Mouse (Mus musculus) neural tube, embryonic 15.5 days (tissue): ENCODE data around the gene Gm49378. TPM values are rescaled to one million over a fixed set of nuclear protein-coding genes. Genes with fewer than 3 reads are reported as not detected.

ENCODE experiments used
- ATAC-seq: fragments of 200-750 bp; cut with Nextera tagmentation; 2 replicates; pipeline ENCODE4 v1.8.0; 2017; ENCODE audit warnings: mild to moderate bottlenecking, moderate TSS enrichment, moderate library complexity; ENCODE audit not compliant: low FRiP score
- H3K27ac ChIP-seq: fragments of 300-500 bp; sonication (generic); replicated peaks from 2 replicates; pipeline ENCODE4 v1.5.1; 2015; ENCODE audit warnings: mild to moderate bottlenecking, inconsistent platforms
- H3K27me3 ChIP-seq: fragments of 300-500 bp; sonication (generic); replicated peaks from 2 replicates; pipeline ENCODE4 v1.6.1; 2015; ENCODE audit warnings: inconsistent platforms
- H3K36me3 ChIP-seq: fragments of 300-500 bp; sonication (generic); 2 replicates; pipeline ENCODE4 v1.6.1; 2015; ENCODE audit warnings: inconsistent platforms
- H3K4me1 ChIP-seq: fragments of 300-500 bp; sonication (generic); 2 replicates; pipeline ENCODE4 v1.6.1; 2015; ENCODE audit warnings: inconsistent platforms
- H3K4me2 ChIP-seq: fragments of 300-500 bp; sonication (generic); 2 replicates; pipeline ENCODE4 v1.6.1; 2015; ENCODE audit warnings: inconsistent platforms, mild to moderate bottlenecking, moderate library complexity
- H3K4me3 ChIP-seq: fragments of 300-500 bp; sonication (generic); replicated peaks from 2 replicates; pipeline ENCODE4 v1.5.1; 2015; ENCODE audit warnings: mild to moderate bottlenecking, inconsistent platforms
- H3K9ac ChIP-seq: fragments of 300-500 bp; sonication (generic); replicated peaks from 2 replicates; pipeline ENCODE4 v1.6.1; 2015; ENCODE audit warnings: mild to moderate bottlenecking, inconsistent platforms
- H3K9me3 ChIP-seq: fragments of 300-500 bp; sonication (generic); replicated peaks from 2 replicates; pipeline ENCODE4 v1.6.1; 2016; ENCODE audit warnings: inconsistent platforms
- WGBS: fragments of 180-500 bp; shearing (Covaris S2); methylation state at CpG from one replicate; pipeline ENCODE4 v1.1.7; 2015; ENCODE audit warnings: mixed read lengths; 5-methylcytosine and 5-hydroxymethylcytosine counted together
- polyA plus RNA-seq: library from polyadenylated mRNA; unstranded; fragments of >200 nt; fragmentation: Nextera tagmentation; extraction: Ambion mirVana; gene quantifications from 2 replicates; pipeline ENCODE4 v1.2.1, GENCODE M21; 2015

The Gm49378 gene
- polyA plus RNA-seq = 0.77 and 1.7 TPM in 2 replicates

DNA sequence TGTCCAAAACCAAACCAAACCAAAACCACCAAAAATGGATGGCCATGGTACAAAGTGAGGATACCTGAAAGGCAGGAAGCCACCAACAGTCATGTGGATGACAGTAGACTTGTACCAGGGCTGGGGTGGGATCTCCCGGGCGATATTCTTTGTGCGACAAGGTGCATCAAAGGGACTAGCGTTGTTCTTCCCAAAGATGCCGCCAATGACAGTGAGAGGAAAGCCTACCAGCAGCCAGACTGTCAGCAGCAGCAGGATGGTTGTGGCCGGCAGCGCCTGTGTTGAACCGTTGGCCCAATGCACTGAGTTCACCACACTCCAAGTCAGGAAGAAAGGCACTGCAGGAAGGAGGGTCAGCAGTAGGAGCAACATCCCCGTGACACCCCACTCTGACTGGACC lies at the start of gene Gm49378:
Gm49378 (minus strand) TSS at position 101 of the 400 bp plus-strand sequence.
- Histone ChIP-seq H3K27me3 (no peaks in the 10 kb centered on the region), H3K4me3 (no peak within 1 kb of the TSS), H3K9me3 (no peaks in the 10 kb centered on the region), H3K4me2 (no peak within 1 kb of the TSS), H3K36me3 (peaks cover 55% of the 10 kb centered on the region), H3K4me1 (peaks cover 45% of the 10 kb centered on the region), H3K27ac (no peak within 1 kb of the TSS), H3K9ac (no peak within 1 kb of the TSS)
- ATAC-seq = no peak
- WGBS = 94% methylated on average over 9 of the region's 9 CpGs

DNA sequence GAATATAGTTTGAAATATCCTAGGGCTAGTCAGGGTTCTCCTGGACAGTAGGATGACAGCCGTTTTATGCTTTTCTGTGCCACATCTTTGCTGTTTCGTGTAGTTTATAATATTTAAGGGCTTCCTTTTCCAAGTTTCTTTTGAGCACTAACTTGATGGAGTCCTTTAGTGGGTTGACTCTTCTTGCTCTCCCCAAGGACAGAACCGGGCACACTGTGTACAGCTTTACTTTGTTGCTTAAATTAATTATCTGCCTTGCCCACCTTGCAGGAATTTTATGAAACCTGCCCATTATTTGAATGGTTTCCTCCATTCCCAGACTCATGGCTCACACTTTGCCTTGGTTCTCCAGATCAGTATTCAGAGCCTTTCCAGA lies 44.4 kb upstream of the Gm49378 start:
- Histone ChIP-seq H3K27ac (peak overlapping the region; percentile 82), H3K9ac (peak overlapping the region; percentile 66; the same call in 1 of the 2 replicates), H3K27me3 (no peaks in the 10 kb centered on the region), H3K4me3 (peak overlapping the region; percentile 73), H3K4me1 (peaks cover 15% of the 10 kb centered on the region), H3K36me3 (peaks cover 31% of the 10 kb centered on the region), H3K9me3 (no peaks in the 10 kb centered on the region), H3K4me2 (peak overlapping the region; percentile 94)
- peak; percentile 31 for ATAC-seq
- WGBS = 10% methylated on average over 3 of the region's 3 CpGs

DNA sequence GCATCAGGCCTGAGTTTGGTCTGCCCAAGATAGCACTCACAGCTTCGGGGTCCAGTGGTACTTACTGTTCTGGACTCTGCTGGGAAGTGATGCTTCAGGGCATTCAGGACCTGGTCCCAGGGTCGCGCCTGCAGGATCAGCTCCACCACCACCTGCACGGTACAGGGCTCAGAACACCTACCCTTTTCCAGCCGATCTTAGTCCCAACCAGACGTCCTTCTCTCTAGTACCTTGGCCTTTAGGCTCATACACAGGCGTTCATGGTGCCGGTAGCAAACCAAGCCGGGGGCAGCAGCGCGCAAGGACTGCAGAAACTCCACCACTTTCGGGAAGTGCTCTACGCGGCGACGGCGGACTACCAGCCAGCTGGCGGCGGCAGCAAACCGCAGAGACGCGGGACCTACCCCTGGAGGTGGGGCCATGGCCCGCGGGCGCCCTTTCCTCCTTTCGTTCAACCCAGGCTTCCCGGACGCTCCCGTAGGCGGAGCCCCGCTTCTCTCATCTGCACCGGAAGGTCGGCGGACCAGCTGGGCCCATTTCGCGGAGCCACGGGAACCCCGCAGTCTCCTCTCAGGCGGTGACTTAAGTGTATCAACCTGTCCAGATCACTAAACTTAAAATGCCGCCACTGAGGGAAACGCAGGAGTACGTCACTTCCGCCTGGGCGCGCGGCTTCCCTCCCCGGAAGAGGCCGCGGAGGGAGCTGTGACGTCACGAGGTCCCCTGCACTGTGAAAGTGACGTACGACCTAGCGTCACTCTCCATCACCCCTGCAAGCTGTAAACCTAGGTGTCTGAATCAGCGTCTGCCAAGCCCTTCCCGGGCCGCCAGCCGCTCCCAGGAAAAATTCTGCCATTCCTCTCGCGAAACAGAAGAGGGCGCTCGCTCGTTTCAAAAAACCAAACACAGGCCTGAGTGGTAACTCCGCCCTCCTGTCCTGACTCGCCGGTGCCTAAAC lies 43.7 kb upstream of the Gm49378 start, which contains the start of gene Tinf2:
Tinf2 (minus strand) TSS at position 661 of the 958 bp plus-strand sequence.
- H3K27ac ChIP-seq = peak within 1 kb of the TSS; percentile 82
- ATAC-seq = peak; percentile 99
- H3K9ac ChIP-seq = peak within 1 kb of the TSS; percentile 66
- H3K9me3 ChIP-seq = no peaks in the 10 kb centered on the region
- H3K36me3 ChIP-seq = peaks cover 37% of the 10 kb centered on the region
- peak within 1 kb of the TSS; percentile 73 for H3K4me3 ChIP-seq
- H3K27me3 ChIP-seq = no peaks in the 10 kb centered on the region
- H3K4me1 ChIP-seq = peaks cover 15% of the 10 kb centered on the region
- WGBS = under 1% methylated on average over 66 of the region's 66 CpGs
- H3K4me2 ChIP-seq = peak within 1 kb of the TSS; percentile 94

DNA sequence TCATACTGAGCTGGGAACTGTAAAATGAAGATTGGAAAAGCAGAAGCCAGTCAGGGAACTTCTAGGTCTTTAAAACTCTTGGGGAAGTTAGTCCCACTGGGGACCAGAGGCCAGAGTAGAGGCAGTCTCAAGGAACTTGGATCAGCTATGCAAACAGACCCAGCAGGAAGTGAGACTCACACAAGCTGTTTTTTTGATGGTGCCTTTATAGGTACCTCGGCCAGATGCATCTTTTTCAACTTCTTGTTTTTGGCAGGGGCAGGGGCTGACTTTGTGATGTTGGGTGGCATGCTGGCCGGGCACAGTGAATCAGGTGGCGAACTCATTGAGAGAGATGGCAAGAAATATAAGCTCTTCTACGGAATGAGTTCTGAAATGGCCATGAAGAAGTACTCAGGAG lies 39.9 kb upstream of the Gm49378 start:
- H3K4me1 ChIP-seq = peaks cover 19% of the 10 kb centered on the region

DNA sequence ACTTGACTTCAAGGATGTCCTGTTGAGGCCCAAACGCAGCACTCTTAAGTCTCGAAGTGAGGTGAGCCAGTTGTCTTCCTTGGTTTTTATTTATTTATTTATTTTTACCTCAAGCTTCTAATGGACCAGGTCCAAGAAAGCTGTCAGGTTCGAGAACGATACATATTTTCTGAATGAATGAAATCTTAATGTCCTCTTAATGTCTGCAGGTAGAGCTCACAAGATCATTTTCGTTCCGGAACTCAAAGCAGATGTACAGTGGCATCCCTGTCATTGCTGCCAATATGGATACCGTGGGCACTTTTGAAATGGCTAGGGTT lies 35.0 kb upstream of the Gm49378 start:
- no peak for ATAC-seq

More for the DNA sequence above, 39.9 kb upstream of the Gm49378 start:
- H3K4me2 ChIP-seq = no peak overlapping the region
- H3K4me3 ChIP-seq = no peak overlapping the region
- H3K9ac ChIP-seq = no peak overlapping the region
- no peak overlapping the region for H3K27ac ChIP-seq
- 91% methylated on average over 4 of the region's 4 CpGs for WGBS
- peaks cover 44% of the 10 kb centered on the region for H3K36me3 ChIP-seq
- H3K9me3 ChIP-seq = no peaks in the 10 kb centered on the region
- H3K27me3 ChIP-seq = no peaks in the 10 kb centered on the region
- ATAC-seq = no peak

DNA sequence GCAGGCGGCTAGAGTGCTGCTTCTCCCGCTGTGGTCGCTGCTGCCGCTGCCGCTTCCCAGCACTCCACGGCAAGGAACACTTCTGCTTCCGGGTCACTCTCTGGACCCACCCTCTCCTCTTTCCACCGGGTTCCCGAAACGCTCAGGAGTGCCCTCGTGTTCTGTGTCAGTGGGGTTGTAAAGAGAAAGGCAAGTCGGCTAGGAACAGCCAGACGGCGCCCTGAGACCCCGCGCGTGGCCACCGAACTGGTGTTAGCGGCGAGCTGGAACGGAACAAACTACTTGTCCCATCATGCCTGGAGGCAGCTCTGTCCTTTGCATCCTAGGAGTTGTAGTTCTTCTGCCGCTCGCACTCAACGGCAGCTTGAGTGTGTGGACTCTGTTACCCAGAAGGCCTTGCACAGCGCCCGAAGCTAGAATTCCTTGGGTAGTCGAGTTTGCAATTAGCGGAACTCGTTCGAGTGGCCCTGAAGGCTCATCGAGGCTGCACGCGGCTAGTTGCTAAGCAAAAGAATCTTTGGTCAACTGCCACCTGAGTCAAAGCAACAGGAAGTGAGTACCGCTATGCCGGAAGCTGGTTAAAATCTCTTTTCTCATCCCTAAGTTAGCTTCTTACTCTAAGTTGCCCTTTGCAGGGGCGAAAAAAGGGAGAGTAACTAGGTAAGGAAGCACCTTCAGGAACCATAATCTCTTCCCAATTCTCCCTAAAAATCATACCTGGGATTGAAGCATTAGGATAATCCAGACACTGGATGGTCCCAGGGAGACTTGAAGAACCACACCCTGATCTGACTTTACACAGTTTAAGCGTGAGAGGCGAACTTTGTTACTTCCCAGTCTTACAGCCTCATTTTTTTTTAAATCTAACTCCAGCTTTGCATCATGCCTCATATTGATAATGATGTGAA lies 34.4 kb upstream of the Gm49378 start, which contains the start of the genes Gmpr2 and Nedd8:
Gmpr2 (plus strand) TSS at position 109 of the 908 bp plus-strand sequence.
Nedd8 (minus strand) TSS at position 292 of the 908 bp plus-strand sequence.
- under 1% methylated on average over 38 of the region's 38 CpGs for WGBS
- peak within 1 kb of the TSS; percentile 91 for H3K4me2 ChIP-seq

More for the DNA sequence above, 35.0 kb upstream of the Gm49378 start:
- peaks cover 25% of the 10 kb centered on the region for H3K36me3 ChIP-seq
- no peaks in the 10 kb centered on the region for H3K9me3 ChIP-seq
- peak overlapping the region; percentile 94; the same call in 1 of the 2 replicates for H3K27ac ChIP-seq
- H3K9ac ChIP-seq = peak overlapping the region; percentile 58
- H3K27me3 ChIP-seq = no peaks in the 10 kb centered on the region
- WGBS = 83% methylated on average over 7 of the region's 7 CpGs
- H3K4me3 ChIP-seq = peak overlapping the region; percentile 92
- H3K4me1 ChIP-seq = peaks cover 27% of the 10 kb centered on the region
- H3K4me2 ChIP-seq = peak overlapping the region; percentile 91

DNA sequence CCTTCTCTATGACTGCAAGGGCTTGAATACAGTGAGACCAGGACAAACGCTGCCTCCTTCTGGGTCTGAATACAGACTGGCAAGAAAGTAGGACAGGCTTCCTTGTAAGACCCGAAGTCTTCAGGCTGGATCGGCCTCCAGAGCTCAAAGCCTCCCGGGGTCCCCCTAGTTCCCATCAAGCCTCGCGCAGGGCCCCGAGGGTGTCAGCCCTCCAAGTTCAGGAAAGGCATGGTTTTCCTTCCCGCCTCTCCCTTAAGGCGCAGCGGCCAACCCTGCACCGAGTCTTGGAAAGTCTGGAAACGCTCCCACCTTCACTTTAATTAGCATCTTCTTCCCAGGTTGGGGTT lies 33.8 kb upstream of the Gm49378 start:
- Histone ChIP-seq H3K27ac (peak overlapping the region; percentile 94), H3K36me3 (peaks cover 16% of the 10 kb centered on the region), H3K9me3 (no peaks in the 10 kb centered on the region), H3K4me1 (peaks cover 27% of the 10 kb centered on the region), H3K4me2 (peak overlapping the region; percentile 91), H3K27me3 (no peaks in the 10 kb centered on the region), H3K9ac (peak overlapping the region; percentile 70), H3K4me3 (peak overlapping the region; percentile 92)
- ATAC-seq = peak; percentile 75
- 0% methylated on average over 12 of the region's 12 CpGs for WGBS

More for the DNA sequence above, 34.4 kb upstream of the Gm49378 start, which contains the start of the genes Gmpr2 and Nedd8:
- peak; percentile 97 for ATAC-seq
- Histone ChIP-seq H3K27me3 (no peaks in the 10 kb centered on the region), H3K9ac (peak within 1 kb of the TSS; percentile 70), H3K4me1 (peaks cover 27% of the 10 kb centered on the region), H3K36me3 (peaks cover 19% of the 10 kb centered on the region), H3K4me3 (peak within 1 kb of the TSS; percentile 92), H3K9me3 (no peaks in the 10 kb centered on the region), H3K27ac (peak within 1 kb of the TSS; percentile 94)

DNA sequence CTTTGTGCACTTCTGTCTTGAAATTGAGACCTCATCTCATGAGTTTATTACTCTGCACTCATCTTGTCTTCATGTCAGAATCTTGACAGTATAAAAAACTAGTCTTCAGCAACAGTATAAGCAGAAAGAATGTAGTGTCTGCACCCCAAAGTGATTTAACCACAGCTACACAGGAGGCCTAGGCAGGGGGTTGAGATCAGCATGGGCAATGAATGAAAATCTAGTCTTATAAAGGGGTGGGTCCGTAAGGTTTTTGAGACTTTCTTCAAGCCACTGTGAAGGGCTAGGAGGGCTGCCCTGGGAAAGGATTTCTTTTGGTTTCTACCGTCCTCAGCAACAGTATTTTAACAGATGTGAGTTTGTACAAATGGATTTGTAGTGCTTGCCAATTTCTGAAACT lies 22.9 kb upstream of the Gm49378 start:
- 57% methylated on average over 2 of the region's 2 CpGs for WGBS
- Histone ChIP-seq H3K27me3 (no peaks in the 10 kb centered on the region), H3K4me3 (peak overlapping the region; percentile 56), H3K36me3 (peaks cover 34% of the 10 kb centered on the region), H3K4me2 (peak overlapping the region; percentile 61), H3K27ac (no peak overlapping the region), H3K4me1 (peaks cover 16% of the 10 kb centered on the region), H3K9ac (no peak overlapping the region), H3K9me3 (no peaks in the 10 kb centered on the region)
- peak; percentile 22; the same call in 1 of the 2 replicates for ATAC-seq

DNA sequence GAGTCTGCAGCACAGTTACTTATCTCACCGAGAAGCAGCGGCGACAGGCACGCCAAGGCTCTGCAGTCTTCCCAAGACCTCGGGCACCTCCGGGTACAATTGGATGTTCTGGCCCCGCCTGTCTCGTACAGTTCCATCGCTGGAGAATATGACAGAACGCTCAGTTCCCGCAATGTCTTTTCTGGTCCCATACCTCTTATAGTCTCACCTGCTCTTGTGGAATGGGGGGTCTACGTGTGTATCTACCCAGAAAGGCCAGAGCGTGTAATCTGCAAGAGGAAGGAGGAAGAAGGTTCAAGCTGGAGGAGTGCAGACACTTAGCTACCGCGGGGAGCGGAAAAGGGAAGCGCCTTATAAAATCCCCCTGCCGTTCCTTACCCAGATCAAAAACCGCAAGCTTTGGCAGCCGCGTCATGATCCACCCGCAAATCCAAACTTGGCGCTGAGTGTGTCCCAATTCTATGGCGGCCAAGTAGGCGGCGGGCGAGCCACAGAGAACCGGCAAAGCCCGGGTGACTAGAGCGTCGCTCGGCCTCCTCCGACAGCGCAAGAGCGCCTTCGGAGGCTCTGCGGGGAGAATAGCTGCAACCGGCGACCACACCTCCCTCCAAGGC lies 22.4 kb upstream of the Gm49378 start, which contains the start of gene Mdp1:
Mdp1 (minus strand) TSS at position 549 of the 614 bp plus-strand sequence.
- Histone ChIP-seq H3K4me2 (peak within 1 kb of the TSS; percentile 61), H3K4me3 (peak within 1 kb of the TSS; percentile 56), H3K4me1 (peaks cover 16% of the 10 kb centered on the region), H3K9ac (peak within 1 kb of the TSS; percentile 58), H3K9me3 (no peaks in the 10 kb centered on the region), H3K27me3 (no peaks in the 10 kb centered on the region), H3K27ac (peak within 1 kb of the TSS; percentile 79), H3K36me3 (peaks cover 34% of the 10 kb centered on the region)
- under 1% methylated on average over 39 of the region's 39 CpGs for WGBS
- peak; percentile 96 for ATAC-seq

DNA sequence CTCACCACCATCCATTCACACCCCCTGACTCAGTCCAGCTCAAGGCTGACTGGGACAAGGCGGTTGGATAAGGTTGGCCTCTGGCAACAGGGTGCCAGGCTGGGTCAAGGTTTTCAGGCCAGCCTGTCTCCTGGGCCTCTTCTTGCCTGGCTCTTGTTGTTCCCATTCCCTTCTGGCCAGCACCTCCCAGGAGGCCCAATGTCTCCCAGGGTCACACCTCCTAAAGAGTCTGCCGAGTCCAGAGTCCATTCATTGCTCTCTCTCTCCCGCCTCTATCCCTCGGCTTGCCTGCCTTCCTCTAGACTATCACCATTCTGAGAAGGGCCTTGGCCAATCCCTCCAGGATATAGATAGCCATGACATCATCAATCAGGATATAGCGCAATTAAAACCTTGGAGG lies 20.3 kb upstream of the Gm49378 start:
- ATAC-seq = no peak
- Histone ChIP-seq H3K4me3 (no peak overlapping the region), H3K36me3 (peaks cover 24% of the 10 kb centered on the region), H3K9me3 (no peaks in the 10 kb centered on the region), H3K27ac (no peak overlapping the region), H3K27me3 (no peaks in the 10 kb centered on the region), H3K4me1 (peaks cover 16% of the 10 kb centered on the region), H3K9ac (no peak overlapping the region), H3K4me2 (no peak overlapping the region)
- WGBS = 94% methylated on average over 5 of the region's 5 CpGs

DNA sequence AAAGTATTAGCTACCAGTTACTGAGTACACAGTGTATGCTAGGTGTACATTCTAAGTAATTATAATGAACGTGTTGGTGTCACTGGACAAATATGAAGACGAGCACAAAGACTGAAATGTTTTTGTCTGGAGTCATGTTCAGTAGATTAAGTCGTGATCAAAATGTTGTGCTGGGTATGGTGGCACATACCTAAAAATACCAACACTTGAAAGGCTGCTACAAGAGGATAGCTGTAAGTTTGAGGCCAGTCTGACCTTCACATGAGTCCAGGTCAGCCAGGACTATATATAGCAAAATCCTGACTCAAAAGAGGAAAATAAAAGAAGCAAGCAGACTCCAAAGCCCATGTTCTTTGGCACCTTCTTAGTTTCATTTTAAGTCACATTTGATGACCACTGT lies 19.2 kb upstream of the Gm49378 start:
- no peaks in the 10 kb centered on the region for H3K27me3 ChIP-seq
- ATAC-seq = no peak
- H3K4me3 ChIP-seq = no peak overlapping the region
- H3K4me1 ChIP-seq = peaks cover 16% of the 10 kb centered on the region
- H3K9ac ChIP-seq = no peak overlapping the region
- peaks cover 15% of the 10 kb centered on the region for H3K36me3 ChIP-seq
- no peak overlapping the region for H3K27ac ChIP-seq
- no peak overlapping the region for H3K4me2 ChIP-seq
- 87% methylated on average over 3 of the region's 3 CpGs for WGBS
- H3K9me3 ChIP-seq = no peaks in the 10 kb centered on the region
